Mouse (Mus musculus) stomach, postnatal 0 days (tissue): ENCODE results near the gene Gm17349.

ENCODE experiments used
- CTCF ChIP-seq: IDR thresholded peaks from 2 replicates; pipeline ENCODE4 v1.5.1; 2016; ENCODE audit warnings: antibody characterized with exemption, low read depth, mild to moderate bottlenecking, moderate library complexity
- EP300 ChIP-seq: optimal IDR thresholded peaks from 2 replicates; pipeline ENCODE3; 2016; ENCODE audit warnings: antibody characterized with exemption

- no peak for TF ChIP-seq CTCF
- TF ChIP-seq EP300, result no peak
These were observed 21.3 kb upstream of the Gm17349 start for GRCm38 (mm10) chr15:99726549-99726948.
